ENCODE assay signal across 7 mouse cellular contexts in the genomic region with DNA sequence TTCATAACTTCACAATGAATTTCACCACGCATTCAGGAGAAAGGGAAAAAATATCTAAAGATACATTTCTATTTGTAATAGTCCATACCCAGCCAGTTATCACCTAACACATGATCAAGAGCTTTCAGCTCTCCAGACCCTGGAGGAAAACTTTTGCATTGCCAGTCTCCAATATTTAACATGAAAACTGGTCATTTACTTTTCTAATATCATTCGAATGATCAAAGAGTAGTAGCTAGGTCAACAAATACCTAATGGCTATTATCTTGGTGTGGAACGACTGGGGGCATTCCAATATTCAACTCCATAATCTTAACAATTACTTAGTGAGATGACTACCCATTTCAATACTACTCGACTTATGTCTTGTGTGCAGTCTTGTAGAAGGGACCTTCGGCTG. TPM values are rescaled to one million over a fixed set of nuclear protein-coding genes. Genes with fewer than 3 reads are reported as not detected.
A peak's percentile ranks its signal among the peaks of the same experiment; 100 is the strongest.
DNase-seq lines count a peak whose midpoint lies in the region; ATAC-seq lines count a peak whose summit lies in the region.

No protein-coding gene starts in this region.

- peak overlapping the region; percentile 94 for H3K4me3 ChIP-seq in neural tube, embryonic 11.5 days (ENCODE audit: low read depth, low read length)
- peak overlapping the region; percentile 94 for H3K4me3 ChIP-seq in forebrain, embryonic 12.5 days (replicated peaks)
- peak overlapping the region; percentile 94 for H3K4me3 ChIP-seq in liver, embryonic 11.5 days (ENCODE audit: low read depth, low read length)

- no peak for ATAC-seq in neural tube, embryonic 11.5 days (ENCODE audit: insufficient read depth, low FRiP score, low TSS enrichment)
- no peak for ATAC-seq in forebrain, embryonic 12.5 days (ENCODE audit: low FRiP score)
- no peak for ATAC-seq in liver, embryonic 11.5 days (replicated peaks; ENCODE audit: low FRiP score)

- DNase-seq in neural tube, embryonic 11.5 days (ENCODE audit: low spot score) = no peak
- DNase-seq in neural tube, embryonic 10.5 days (ENCODE audit: extremely low spot score, low spot score) = no peak
- no peak for DNase-seq in liver, embryonic 11.5 days (ENCODE audit: low spot score)
- no peak for DNase-seq in embryo, embryonic 10.5 days (ENCODE audit: low spot score)
- no peak for DNase-seq in gastrocnemius, postnatal 14 days
- DNase-seq in embryo, embryonic 9.5 days (ENCODE audit: extremely low spot score) = no peak

- H3K4me2 ChIP-seq in neural tube, embryonic 11.5 days (ENCODE audit: low read depth) = peak overlapping the region; percentile 48
- peak overlapping the region; percentile 66 for H3K4me2 ChIP-seq in forebrain, embryonic 12.5 days
- peak overlapping the region; percentile 67 for H3K4me2 ChIP-seq in liver, embryonic 11.5 days

- no peaks in the 10 kb centered on the region for H3K9me3 ChIP-seq in neural tube, embryonic 11.5 days (ENCODE audit: control insufficient read depth, low read length)
- no peaks in the 10 kb centered on the region for H3K9me3 ChIP-seq in forebrain, embryonic 12.5 days
- H3K9me3 ChIP-seq in liver, embryonic 11.5 days (ENCODE audit: control insufficient read depth, low read length) = no peaks in the 10 kb centered on the region

- H3K27ac ChIP-seq in neural tube, embryonic 11.5 days (ENCODE audit: low read depth, low read length) = peak overlapping the region; percentile 87; the same call in 1 of the 2 replicates
- no peak overlapping the region for H3K27ac ChIP-seq in forebrain, embryonic 12.5 days
- peak overlapping the region; percentile 93; the same call in 1 of the 2 replicates for H3K27ac ChIP-seq in liver, embryonic 11.5 days (ENCODE audit: low read depth, low read length)

- no peaks in the 10 kb centered on the region for H3K27me3 ChIP-seq in neural tube, embryonic 11.5 days (ENCODE audit: control insufficient read depth, insufficient read depth, low read length)
- H3K27me3 ChIP-seq in forebrain, embryonic 12.5 days = no peaks in the 10 kb centered on the region
- H3K27me3 ChIP-seq in liver, embryonic 11.5 days (replicated peaks; ENCODE audit: control insufficient read depth, insufficient read depth, low read length) = no peaks in the 10 kb centered on the region

- H3K36me3 ChIP-seq in neural tube, embryonic 11.5 days (ENCODE audit: control insufficient read depth, insufficient read depth, low read length) = no peaks in the 10 kb centered on the region
- H3K36me3 ChIP-seq in forebrain, embryonic 12.5 days (replicated peaks) = peaks cover 10% of the 10 kb centered on the region
- 0 out of 2 replicates have a peak, but pooled peaks cover 3% of the 10 kb centered on the region for H3K36me3 ChIP-seq in liver, embryonic 11.5 days (ENCODE audit: control insufficient read depth, insufficient read depth, low read length)

- H3K4me1 ChIP-seq in neural tube, embryonic 11.5 days (ENCODE audit: control insufficient read depth, insufficient read depth, low read length) = peaks cover 14% of the 10 kb centered on the region
- H3K4me1 ChIP-seq in forebrain, embryonic 12.5 days = peaks cover 19% of the 10 kb centered on the region
- H3K4me1 ChIP-seq in liver, embryonic 11.5 days (replicated peaks; ENCODE audit: control insufficient read depth, insufficient read depth, low read length) = peaks cover 8% of the 10 kb centered on the region; the same call in 1 of the 2 replicates

- H3K9ac ChIP-seq in neural tube, embryonic 11.5 days (ENCODE audit: low read length) = peak overlapping the region; percentile 89
- H3K9ac ChIP-seq in forebrain, embryonic 12.5 days = peak overlapping the region; percentile 88
- peak overlapping the region; percentile 97 for H3K9ac ChIP-seq in liver, embryonic 11.5 days (ENCODE audit: low read depth, low read length)

- WGBS in neural tube, embryonic 11.5 days = 21% methylated on average over 5 of the region's 5 CpGs
- 21% methylated on average over 5 of the region's 5 CpGs for WGBS in forebrain, embryonic 12.5 days
- WGBS in liver, embryonic 11.5 days = 17% methylated on average over 5 of the region's 5 CpGs

- intact Hi-C loops in gastrocnemius, postnatal 14 days (cut with DNase I; ENCODE audit: low total_unique reads) = no loop called here

RNA-seq across cellular contexts. Expression of gene Lsmem1, which starts 22.3 kb away (rescaled TPM):
- polyA plus RNA-seq in neural tube, embryonic 11.5 days (2014; fragmentation: Nextera tagmentation; extraction: Ambion mirVana) = 0.32 and 0.39 TPM in 2 replicates
- 0.20 TPM in 1 of 2 replicates, not detected in the other for polyA plus RNA-seq in forebrain, embryonic 12.5 days (2016; fragmentation: Nextera tagmentation; extraction: Ambion mirVana)
- polyA plus RNA-seq in liver, embryonic 11.5 days (2014; fragmentation: Nextera tagmentation; extraction: Ambion mirVana) = 0.14 TPM in 2 replicates
- 10 to 100 TPM; 36.3 to 50.2 TPM for total RNA-seq in gastrocnemius, postnatal 14 days (2021)

RNA-seq across cellular contexts. Expression of gene Ifrd1, which starts 26.7 kb away (rescaled TPM):
- polyA plus RNA-seq in neural tube, embryonic 11.5 days (2014; fragmentation: Nextera tagmentation; extraction: Ambion mirVana) = 171 and 188 TPM in 2 replicates
- 195 and 196 TPM in 2 replicates for polyA plus RNA-seq in forebrain, embryonic 12.5 days (2016; fragmentation: Nextera tagmentation; extraction: Ambion mirVana)
- 99.9 and 112 TPM in 2 replicates for polyA plus RNA-seq in liver, embryonic 11.5 days (2014; fragmentation: Nextera tagmentation; extraction: Ambion mirVana)
- total RNA-seq in gastrocnemius, postnatal 14 days (2021) = 10 to 100 TPM; 72.9 to 81.2 TPM
